8 mouse cellular contexts compared by ENCODE assay signal in genomic region chr19:44284723-44285122, GRCm38 (mm10). TPM values are rescaled to one million over a fixed set of nuclear protein-coding genes. Genes with fewer than 3 reads are reported as not detected.
DNase-seq lines count a peak whose midpoint lies in the region; ATAC-seq and TF ChIP-seq lines count a peak whose summit lies in the region.

No protein-coding gene starts in this region.

- DNase-seq in layer of hippocampus, adult 2 months (ENCODE audit: low spot score in 2 of 2), result no peak
- no peak for DNase-seq in layer of hippocampus, adult 9-11 months
- DNase-seq in lung, postnatal 25 days (ENCODE audit: low spot score), result peak; percentile 74
- no peak for DNase-seq in layer of hippocampus, adult 9-10 months (ENCODE audit: low spot score)
- no peak for DNase-seq in right cerebral cortex, adult 2 months (ENCODE audit: low spot score in 2 of 2)
- no peak for DNase-seq in urinary bladder, adult 18-20 months (ENCODE audit: low spot score in 2 of 2)

- H3K4me2 ChIP-seq in kidney, embryonic 16.5 days (replicated peaks; ENCODE audit: low read depth, low read length), result peak overlapping the region; percentile 78

- 2% methylated on average over 11 of the region's 11 CpGs for WGBS in kidney, embryonic 16.5 days

- no peak for TF ChIP-seq CTCF in layer of hippocampus, adult 2 months (conservative IDR thresholded peaks at IDR 0.05)

- ATAC-seq in erythroblast, adult 5-6 weeks (replicated peaks; ENCODE audit: low FRiP score, poor library complexity, severe bottlenecking), result peak; percentile 29
- ATAC-seq in kidney, embryonic 16.5 days (ENCODE audit: low FRiP score, low TSS enrichment), result peak; percentile 68

- H3K4me3 ChIP-seq in layer of hippocampus, adult 2 months, result peak overlapping the region; percentile 78
- peak overlapping the region; percentile 48 for H3K4me3 ChIP-seq in kidney, embryonic 16.5 days (ENCODE audit: low read length)

- H3K27ac ChIP-seq in layer of hippocampus, adult 2 months, result peak overlapping the region; percentile 95
- H3K27ac ChIP-seq in kidney, embryonic 16.5 days (ENCODE audit: low read length), result peak overlapping the region; percentile 97

- no peaks in the 10 kb centered on the region for H3K36me3 ChIP-seq in kidney, embryonic 16.5 days (ENCODE audit: insufficient read depth, low read length)

- H3K27me3 ChIP-seq in kidney, embryonic 16.5 days (ENCODE audit: insufficient read depth, low read length), result no peaks in the 10 kb centered on the region

- no peaks in the 10 kb centered on the region for H3K9me3 ChIP-seq in kidney, embryonic 16.5 days (ENCODE audit: low read length)

- peak overlapping the region; percentile 72 for H3K9ac ChIP-seq in kidney, embryonic 16.5 days (replicated peaks; ENCODE audit: low read length)

- H3K4me1 ChIP-seq in kidney, embryonic 16.5 days (ENCODE audit: insufficient read depth, low read length), result peaks cover 55% of the 10 kb centered on the region

RNA-seq across cellular contexts. Expression of gene Scd2, which starts 8.8 kb away (rescaled TPM):
- total RNA-seq in layer of hippocampus, adult 2 months (2021), result 100 to 1,000 TPM; 597 to 622 TPM
- 11.3 and 16.7 TPM in 2 replicates for total RNA-seq in erythroblast, adult 5-6 weeks (2015; ENCODE audit: low replicate concordance)
- total RNA-seq in erythroblast, adult 5-6 weeks (2017; ENCODE audit: low replicate concordance), result 17.3 and 20.9 TPM in 2 replicates
- polyA plus RNA-seq in kidney, embryonic 16.5 days (2015; fragmentation: Nextera tagmentation; extraction: Ambion mirVana), result 178 and 193 TPM in 2 replicates

RNA-seq across cellular contexts. Expression of gene Scd4, which starts 48.2 kb away (rescaled TPM):
- total RNA-seq in layer of hippocampus, adult 2 months (2021), result 1 to 10 TPM; 2.3 to 2.5 TPM
- total RNA-seq in erythroblast, adult 5-6 weeks (2015; ENCODE audit: low replicate concordance), result 0.38 TPM in 1 of 2 replicates, not detected in the other
- not detected in 2 replicates for total RNA-seq in erythroblast, adult 5-6 weeks (2017; ENCODE audit: low replicate concordance)
- 0.12 and 0.17 TPM in 2 replicates for polyA plus RNA-seq in kidney, embryonic 16.5 days (2015; fragmentation: Nextera tagmentation; extraction: Ambion mirVana)

Comparison
In these comparisons a context has a peak if more than half of its experiments do, and no peak if none do; other contexts are left out.
1. RNA of gene Scd2, which starts 8.8 kb away (total RNA-seq): 597 to 622 TPM in layer of hippocampus, adult 2 months; 11.3 to 20.9 TPM in erythroblast, adult 5-6 weeks; every median in the first group is over 10 times any median in the second.